Mouse (Mus musculus): ENCODE measurements around the gene Map3k5.

Map3k5 gene

GRCm38 (mm10) chr10:19936961-19937708 lies 2.9 kb downstream of the Map3k5 start:
- DNase-seq, result no peak

GRCm38 (mm10) chr10:19938738-19939137 lies 4.5 kb downstream of the Map3k5 start:
- DNase-seq, result no peak

GRCm38 (mm10) chr10:19939282-19939705 lies 5.0 kb downstream of the Map3k5 start:
- DNase-seq, result peak; percentile 23

- DNase-seq, result no peak
Observed at GRCm38 (mm10) chr10:19940127-19940526, 5.9 kb downstream of the Map3k5 start.

GRCm38 (mm10) chr10:19940626-19941025 lies 6.4 kb downstream of the Map3k5 start:
- no peak for DNase-seq

GRCm38 (mm10) chr10:19941063-19941462 lies 6.8 kb downstream of the Map3k5 start:
- DNase-seq, result peak; percentile 37

GRCm38 (mm10) chr10:19941914-19942313 lies 7.6 kb downstream of the Map3k5 start:
- DNase-seq, result no peak

- no peak for DNase-seq
Observed at GRCm38 (mm10) chr10:19942621-19943020, 8.3 kb downstream of the Map3k5 start.

- DNase-seq, result no peak
Observed at GRCm38 (mm10) chr10:19945651-19946050, 11.4 kb downstream of the Map3k5 start.

GRCm38 (mm10) chr10:19946644-19947043 lies 12.4 kb downstream of the Map3k5 start:
- DNase-seq, result no peak

GRCm38 (mm10) chr10:19947441-19947840 lies 13.2 kb downstream of the Map3k5 start:
- no peak for DNase-seq

- no peak for DNase-seq
Observed at GRCm38 (mm10) chr10:19947901-19948300, 13.6 kb downstream of the Map3k5 start.

GRCm38 (mm10) chr10:19948381-19948780 lies 14.1 kb downstream of the Map3k5 start:
- no peak for DNase-seq

GRCm38 (mm10) chr10:19949106-19949505 lies 14.8 kb downstream of the Map3k5 start:
- no peak for DNase-seq

GRCm38 (mm10) chr10:19953032-19953761 lies 18.9 kb downstream of the Map3k5 start:
- DNase-seq, result peak; percentile 23

- no peak for DNase-seq
Observed at GRCm38 (mm10) chr10:19954572-19954971, 20.3 kb downstream of the Map3k5 start.

GRCm38 (mm10) chr10:19955817-19956216 lies 21.5 kb downstream of the Map3k5 start:
- no peak for DNase-seq

- DNase-seq, result peak; percentile 69
Observed at GRCm38 (mm10) chr10:19956745-19957144, 22.5 kb downstream of the Map3k5 start.

- no peak for DNase-seq
Observed at GRCm38 (mm10) chr10:19960831-19961380, 26.6 kb downstream of the Map3k5 start.

GRCm38 (mm10) chr10:19962746-19963145 lies 28.5 kb downstream of the Map3k5 start:
- no peak for DNase-seq

GRCm38 (mm10) chr10:19963206-19963605 lies 28.9 kb downstream of the Map3k5 start:
- no peak for DNase-seq

GRCm38 (mm10) chr10:19964105-19964504 lies 29.8 kb downstream of the Map3k5 start:
- DNase-seq, result peak; percentile 25

GRCm38 (mm10) chr10:19966597-19966996 lies 32.3 kb downstream of the Map3k5 start:
- DNase-seq, result no peak

- no peak for DNase-seq
Observed at GRCm38 (mm10) chr10:19968445-19968844, 34.2 kb downstream of the Map3k5 start.

All from lung, postnatal 10 days (tissue).